Mouse (Mus musculus): ENCODE results near the gene Fam169a.
A peak's percentile ranks its signal among the peaks of the same experiment; 100 is the strongest.
"Not testable (repeated sequence)": the region's sequence is repeated elsewhere in the genome, so short reads cannot be mapped to it uniquely, and the experiment has no call there.

Gene Fam169a

DNA sequence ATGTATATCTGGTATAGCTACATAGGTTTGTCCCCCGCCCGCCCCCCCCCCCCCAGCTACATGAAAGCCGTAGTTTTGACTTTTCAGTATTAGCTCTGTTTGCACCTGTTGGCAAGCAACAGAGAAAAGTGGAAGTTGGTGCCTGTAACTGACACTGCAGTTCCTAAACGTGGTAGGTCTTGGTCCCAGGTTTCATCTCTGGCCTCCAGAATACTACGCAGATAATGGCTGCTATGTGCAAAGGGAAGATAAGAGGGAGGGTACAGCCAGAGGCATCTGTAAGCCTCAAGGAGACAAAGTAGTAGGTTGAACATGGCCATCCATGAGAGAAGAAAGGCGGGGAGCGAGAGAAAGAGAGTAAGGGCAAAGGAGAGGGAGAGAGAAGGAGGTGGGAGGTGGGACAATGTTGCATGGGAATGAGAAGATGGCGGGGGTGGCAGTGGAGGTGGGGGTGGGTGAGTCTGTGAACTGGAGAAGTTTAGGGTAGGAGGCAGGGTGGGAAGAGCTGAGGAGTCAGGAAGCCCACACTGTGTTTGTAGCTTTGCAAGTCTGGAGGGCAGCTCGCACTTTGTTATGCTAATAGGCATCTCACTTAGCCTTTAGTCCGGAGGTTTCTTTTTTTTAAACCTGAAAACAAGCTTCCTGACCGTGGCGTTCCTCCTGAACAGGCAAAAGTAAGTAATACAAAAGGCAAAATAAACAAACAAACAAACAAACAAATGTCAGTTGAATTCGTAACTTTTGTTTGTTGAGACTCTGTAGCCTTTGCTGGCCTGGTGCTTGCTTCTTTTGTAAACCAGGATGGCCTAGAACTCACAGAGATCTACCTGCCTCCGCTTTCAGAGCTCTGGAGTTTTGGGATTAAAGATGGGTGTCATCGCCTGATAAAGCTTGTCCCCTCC is at the start of gene Fam169a:
TSS of gene Fam169a (plus strand) at position 638 of the 902 bp plus-strand sequence.
- no peak for DNase-seq

- DNase-seq = peak; percentile 60 to 68
Observed at GRCm38 (mm10) chr13:97017711-97018110, 49.4 kb upstream of the Fam169a start.

GRCm38 (mm10) chr13:97020122-97020521 is 47.0 kb upstream of the Fam169a start:
- DNase-seq = no peak

DNA sequence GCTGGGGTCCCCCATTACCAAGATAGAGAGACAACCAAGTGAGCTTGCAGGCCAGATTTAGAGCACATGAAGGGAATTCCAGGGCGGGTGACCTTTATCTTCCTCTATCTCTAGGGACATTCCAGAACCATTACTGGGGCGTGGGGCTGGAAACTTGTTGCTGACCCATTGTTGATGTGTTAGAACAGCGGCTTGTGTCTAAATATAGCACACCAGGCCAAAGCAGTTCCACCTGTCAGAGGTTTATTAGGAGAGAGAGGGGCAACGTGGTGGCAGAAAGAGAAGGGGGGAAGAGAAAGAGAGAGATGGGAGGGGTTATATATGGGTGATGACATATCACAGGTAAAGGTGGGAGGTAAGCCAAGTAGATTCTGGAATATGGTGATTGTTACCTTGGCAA is 45.2 kb upstream of the Fam169a start:
- DNase-seq = no peak

DNA sequence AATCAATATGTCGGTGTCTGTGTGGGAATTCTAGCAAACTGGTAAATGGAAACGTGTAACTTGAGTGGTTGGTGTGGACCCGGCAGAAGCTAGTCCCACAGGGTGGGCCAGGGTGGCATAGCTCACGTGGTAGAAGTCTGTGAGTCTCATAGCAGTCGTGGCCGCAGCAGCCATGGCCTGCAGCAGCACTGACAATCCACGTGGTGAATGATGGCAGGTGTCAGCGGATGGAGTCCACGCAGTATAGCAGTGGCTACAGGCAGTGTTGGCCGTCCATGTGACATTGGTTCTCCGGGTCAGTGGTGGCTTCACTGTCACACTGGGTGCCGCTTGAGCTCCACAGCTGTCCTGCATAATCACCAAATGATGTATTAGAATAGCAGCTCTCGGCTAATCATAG is 37.0 kb upstream of the Fam169a start:
- DNase-seq = no peak

- no peak for DNase-seq
Observed at GRCm38 (mm10) chr13:97034262-97034661, 32.8 kb upstream of the Fam169a start, which contains the start of gene 1700029F12Rik. Gene 1700029F12Rik, minus strand, starts transcription at chr13:97034362.

DNA sequence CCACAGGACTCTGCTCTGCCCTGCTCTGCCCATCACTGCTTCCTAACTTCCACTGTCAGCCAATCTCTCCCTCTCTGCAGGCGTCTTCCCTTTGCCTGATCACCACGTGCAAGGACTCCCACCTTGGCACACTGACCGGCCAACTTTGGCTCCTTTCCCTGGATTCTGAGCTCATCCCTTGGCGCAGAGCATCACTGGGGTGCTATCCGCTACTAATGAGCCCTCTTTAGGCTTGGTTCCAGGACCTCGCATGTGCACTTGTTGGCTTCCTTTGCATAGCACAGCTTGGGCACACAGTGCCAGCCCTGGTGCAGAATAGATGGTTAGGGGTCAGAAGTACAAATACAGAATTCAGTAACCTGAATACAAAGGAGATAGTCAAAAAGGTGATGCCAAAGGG is 15.9 kb upstream of the Fam169a start:
- peak; percentile 77 to 78 for DNase-seq

GRCm38 (mm10) chr13:97052667-97053066 is 14.4 kb upstream of the Fam169a start:
- peak; percentile 66 to 79 for DNase-seq

DNA sequence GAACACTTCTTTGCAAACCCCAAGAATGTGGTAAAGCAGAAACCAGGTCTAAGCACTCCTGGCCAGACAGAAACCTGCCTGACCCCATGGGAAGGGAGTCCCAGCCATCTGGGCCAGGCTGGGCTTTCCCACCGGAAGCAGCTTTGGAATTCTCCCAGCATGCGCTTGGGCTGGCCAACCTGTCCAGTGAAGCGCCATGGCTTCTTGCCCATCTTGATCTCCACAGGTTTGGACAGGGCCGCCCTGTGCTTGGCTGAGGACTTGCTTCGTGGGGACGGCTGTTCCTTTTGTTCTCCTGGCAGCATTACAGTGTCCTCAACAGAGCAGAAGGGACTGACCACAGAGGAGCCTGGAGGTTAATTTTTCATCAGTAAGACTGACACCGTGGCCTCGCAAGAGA is 13.2 kb upstream of the Fam169a start:
- peak; percentile 72 to 74 for DNase-seq

DNA sequence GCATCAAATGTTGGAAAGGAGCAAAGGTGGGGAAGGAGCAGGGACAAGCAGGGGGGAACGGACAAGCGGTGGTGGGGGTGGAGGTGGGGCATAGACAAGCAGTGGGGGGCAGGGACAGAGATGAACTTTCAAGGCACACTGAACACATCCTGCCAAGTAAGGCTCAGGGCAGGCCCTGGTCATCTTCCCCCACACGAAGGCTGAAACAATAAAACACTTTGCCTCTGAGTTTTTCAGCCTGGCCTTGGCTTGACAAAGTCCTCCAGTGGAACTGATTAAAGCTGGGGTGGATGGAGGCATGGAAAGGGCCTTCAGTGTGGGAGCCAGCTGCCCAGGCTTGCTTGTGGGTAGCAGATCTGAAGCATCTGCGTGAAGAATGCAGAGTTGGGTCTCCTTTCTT is 9.3 kb upstream of the Fam169a start:
- no peak for DNase-seq

DNA sequence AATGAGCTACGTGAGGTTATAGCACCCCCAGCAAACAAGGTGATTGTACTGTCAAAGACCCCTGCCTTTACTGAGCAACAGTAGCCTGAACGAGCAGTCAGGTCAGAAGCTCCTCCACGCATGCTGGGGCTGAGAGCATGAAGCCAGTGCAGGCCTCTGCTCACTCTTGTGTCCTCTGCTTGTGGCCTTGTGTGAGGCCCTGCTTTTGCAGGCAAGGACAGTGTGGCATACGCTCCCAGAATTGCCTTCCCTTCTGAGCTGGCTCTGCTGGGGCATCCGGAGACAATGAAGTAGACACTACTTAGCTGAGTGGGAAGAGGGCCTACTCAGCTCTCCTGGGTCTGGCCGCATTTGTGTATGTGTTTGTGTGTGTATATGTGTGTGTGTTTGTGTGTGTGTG is 7.3 kb upstream of the Fam169a start:
- no peak for DNase-seq

DNA sequence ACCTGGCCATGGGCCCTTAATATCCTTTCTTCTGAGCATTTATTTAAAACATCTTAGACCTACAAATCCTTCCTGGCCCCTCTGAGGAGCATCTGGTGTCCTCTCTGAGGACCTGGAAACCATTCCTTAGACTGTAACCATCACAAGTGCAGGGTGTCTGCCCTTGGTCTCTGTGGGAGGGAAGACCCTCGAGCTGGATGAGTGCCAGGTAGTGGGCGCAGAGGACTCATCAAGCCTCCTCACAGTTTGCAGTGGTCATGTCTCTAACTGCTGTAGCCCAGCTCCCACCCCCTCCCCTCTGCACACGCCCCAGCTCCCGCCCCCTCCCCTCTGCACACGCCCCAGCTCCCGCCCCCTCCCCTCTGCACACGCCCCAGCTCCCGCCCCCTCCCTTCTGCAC is 6.8 kb upstream of the Fam169a start:
- no peak for DNase-seq

DNA sequence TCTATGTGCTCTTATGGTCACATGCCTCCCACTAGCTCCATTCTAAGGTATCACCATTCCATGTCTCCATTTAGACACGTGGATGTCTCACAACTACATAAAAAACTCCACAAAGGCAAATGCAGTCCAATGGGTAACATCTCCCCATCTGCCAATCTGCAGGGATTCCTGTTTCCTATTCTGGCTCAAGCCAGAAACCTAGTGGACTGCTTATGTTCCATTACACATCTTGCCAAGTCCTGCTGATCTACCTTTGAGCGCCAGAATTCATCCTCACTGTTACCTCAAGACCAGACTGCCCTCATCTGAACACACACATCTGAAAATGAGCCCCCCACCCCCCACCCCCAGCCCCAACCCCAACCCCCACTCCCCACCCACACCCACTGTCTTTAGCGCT is 4.9 kb upstream of the Fam169a start:
- peak; percentile 46 to 53 for DNase-seq

DNA sequence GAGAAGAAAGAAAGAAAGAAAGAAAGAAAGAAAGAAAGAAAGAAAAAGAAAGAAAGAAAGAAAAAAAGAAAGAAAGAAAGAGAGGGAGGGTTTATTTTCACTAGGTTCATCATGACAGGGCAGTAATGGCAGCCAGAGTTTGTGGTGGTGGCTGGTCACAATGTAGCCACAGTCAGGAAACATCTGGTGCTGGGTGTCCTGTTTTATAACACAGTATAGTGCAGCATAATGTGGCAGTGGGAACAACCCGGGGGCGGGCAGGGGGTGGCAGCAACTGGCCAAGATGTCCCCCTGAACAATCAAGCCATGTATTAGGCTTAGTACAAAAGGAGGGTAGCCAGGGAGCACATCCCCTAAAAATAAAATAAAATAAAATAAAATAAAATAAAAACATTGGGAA is 3.7 kb upstream of the Fam169a start:
- DNase-seq = no peak

- DNase-seq = no peak
Observed at GRCm38 (mm10) chr13:97064413-97064812, 2.7 kb upstream of the Fam169a start.

DNA sequence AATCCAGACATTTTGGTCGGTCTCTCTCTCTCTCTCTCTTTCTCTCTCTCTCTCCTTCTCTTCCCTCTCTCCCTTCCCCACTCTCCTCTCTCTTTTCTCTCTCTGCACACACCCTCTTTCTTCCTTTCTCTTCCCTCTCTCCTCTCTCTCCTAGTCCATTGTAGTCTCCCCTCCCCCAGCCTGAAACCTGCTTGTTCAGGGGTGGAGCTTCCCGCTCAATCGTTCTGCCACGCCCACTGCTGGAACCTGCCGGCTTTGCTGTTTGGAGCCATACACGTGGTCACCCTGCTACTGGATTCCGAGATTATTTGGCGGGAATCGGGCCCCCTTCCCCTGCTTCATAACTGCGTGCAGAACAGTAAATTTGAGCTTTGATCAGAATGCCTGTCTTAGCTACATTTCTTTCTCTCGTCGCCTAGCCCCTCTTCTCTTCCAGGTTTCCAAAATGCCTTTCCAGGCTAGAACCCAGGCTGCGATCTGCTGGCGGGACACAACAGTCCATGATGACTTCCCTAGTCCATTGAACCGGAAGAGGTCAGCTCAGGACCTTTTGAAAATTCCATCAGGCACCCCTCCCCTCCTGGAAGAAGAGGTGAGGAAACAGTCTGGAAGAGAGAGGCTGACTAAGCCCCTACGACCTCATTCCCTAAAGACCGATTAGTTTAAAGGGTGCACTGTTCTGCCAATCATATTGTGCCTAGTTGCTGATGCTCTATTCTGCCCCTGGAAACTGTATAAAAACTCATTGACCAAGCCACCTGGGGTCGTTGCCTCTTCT is 2.1 kb upstream of the Fam169a start:
- not testable (repeated sequence) for DNase-seq

GRCm38 (mm10) chr13:97067691-97068090 is 605 bp downstream of the Fam169a start:
- DNase-seq = no peak

DNA sequence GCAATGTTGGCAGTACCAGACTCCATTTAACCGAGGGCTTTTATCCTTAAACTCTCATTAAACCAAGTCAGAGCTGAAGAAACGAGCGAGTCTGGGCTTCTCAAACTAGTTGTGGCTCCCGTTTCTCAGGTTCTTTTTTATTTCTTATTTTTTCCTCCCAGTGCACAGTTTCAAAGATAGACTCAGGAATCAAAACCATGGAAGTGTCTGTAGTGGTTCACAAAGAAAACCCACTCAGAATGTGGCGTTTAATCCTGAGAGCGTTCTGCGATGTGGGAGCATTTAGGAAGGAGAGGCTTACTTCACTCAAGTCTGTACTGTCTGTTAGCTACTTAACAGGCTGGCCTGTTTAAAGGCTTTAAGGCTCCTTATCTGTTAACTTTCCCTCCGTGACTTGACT is 1.1 kb downstream of the Fam169a start:
- DNase-seq = no peak

DNA sequence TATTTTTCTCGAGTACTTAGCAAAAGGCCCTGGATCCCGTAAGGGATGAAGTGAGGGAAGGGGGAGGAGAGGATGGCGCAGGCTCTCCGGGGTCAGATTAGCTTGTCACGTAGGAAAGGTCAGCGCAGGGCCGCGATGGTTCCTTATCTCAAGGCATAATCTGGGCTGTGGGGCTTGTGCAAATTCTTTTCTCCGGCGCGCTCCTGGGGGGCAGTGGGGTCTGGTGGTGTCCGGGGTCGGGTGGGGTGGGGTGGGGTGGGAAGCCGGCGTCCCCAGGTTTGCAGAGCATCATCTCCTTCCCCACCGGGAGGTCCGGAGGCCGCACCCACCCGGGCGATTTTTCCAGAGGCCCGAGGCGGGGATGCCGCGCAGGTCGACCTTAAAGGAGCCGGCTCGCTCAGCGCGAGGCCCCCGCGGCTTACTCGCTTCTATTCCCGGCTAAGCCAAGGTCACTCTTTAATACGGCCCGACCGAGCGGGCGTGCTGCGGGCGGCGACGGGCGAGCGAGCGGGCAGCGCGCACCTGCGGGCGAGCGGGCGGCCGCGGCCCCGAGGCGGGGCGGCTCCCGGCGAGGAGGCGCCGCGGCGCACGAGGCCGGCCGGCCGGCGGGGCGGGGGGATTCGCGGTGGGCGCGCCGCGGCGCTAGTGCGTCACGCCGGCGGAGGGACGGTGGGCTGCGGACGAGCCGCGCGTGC is 4.0 kb downstream of the Fam169a start:
- peak; percentile 18 to 21 for DNase-seq

GRCm38 (mm10) chr13:97071626-97072241 is 4.6 kb downstream of the Fam169a start:
- peak; percentile 26 to 32 for DNase-seq

GRCm38 (mm10) chr13:97073497-97073896 is 6.4 kb downstream of the Fam169a start:
- no peak for DNase-seq

- DNase-seq = no peak
Observed at GRCm38 (mm10) chr13:97077556-97077955, 10.5 kb downstream of the Fam169a start.

DNA sequence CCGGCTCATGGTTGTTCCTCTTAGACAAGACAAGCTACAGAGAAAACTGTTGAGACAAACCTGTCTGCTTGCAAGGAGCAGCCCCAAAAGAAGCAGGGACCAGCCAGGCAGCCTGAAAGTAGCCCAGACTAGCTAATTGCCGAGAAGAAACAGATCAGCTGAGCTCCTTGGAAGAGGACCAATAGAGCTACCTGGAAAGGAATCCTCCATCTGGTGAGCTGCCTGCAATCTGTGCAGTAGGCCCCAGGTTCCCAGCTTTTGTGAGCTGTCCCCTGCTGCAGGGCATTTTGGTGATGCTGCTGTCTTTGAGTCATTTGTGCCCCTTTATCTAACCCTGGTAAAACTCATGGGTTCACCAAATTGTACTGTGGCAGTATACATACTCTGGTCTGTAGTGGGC is 13.1 kb downstream of the Fam169a start:
- DNase-seq = peak; percentile 44 to 48

Measured in cerebellum, postnatal 36 days (tissue).